Mouse (Mus musculus) liver, adult 2 months (tissue): ENCODE measurements around the gene Sgtb. TPM values are rescaled to one million over a fixed set of nuclear protein-coding genes. Genes with fewer than 3 reads are reported as not detected.

ENCODE experiments used
- DNase-seq: peaks from one replicate; pipeline ENCODE4 v3.0.0-alpha.2; 2011; ENCODE audit warnings: low read depth, low spot score; ENCODE audit errors: extremely low read depth
- H3K27ac ChIP-seq: fragments of 200-500 bp; replicated peaks from 2 replicates; pipeline ENCODE4 v1.5.1; 2012; ENCODE audit warnings: low read depth, mild to moderate bottlenecking, control low read depth, inconsistent platforms, low read length; ENCODE audit not compliant: insufficient read depth
- H3K27me3 ChIP-seq: fragments of 200-500 bp; 2 replicates; pipeline ENCODE4 v1.6.1; 2012; ENCODE audit warnings: mild to moderate bottlenecking, moderate library complexity, low read length, inconsistent platforms; ENCODE audit not compliant: control insufficient read depth, insufficient read depth
- H3K36me3 ChIP-seq: fragments of 200-500 bp; 2 replicates; pipeline ENCODE4 v1.6.1; 2012; ENCODE audit warnings: low read length, inconsistent platforms; ENCODE audit not compliant: control insufficient read depth, insufficient read depth
- H3K4me1 ChIP-seq: fragments of 200-500 bp; 2 replicates; pipeline ENCODE4 v1.6.1; 2011; ENCODE audit warnings: low read length; ENCODE audit not compliant: control insufficient read depth, insufficient read depth
- H3K4me3 ChIP-seq: fragments of 200-500 bp; 2 replicates; pipeline ENCODE4 v1.5.1; 2011; ENCODE audit warnings: low read depth, mild to moderate bottlenecking, control low read depth, low read length, moderate library complexity; ENCODE audit not compliant: insufficient read depth
- H3K79me2 ChIP-seq: fragments of 200-500 bp; 2 replicates; pipeline ENCODE4 v1.6.1; 2012; ENCODE audit warnings: inconsistent platforms, mild to moderate bottlenecking, low read length, moderate library complexity; ENCODE audit not compliant: control insufficient read depth, insufficient read depth
- H3K9ac ChIP-seq: fragments of 200-500 bp; 2 replicates; pipeline ENCODE4 v1.6.1; 2012; ENCODE audit warnings: low read depth, mild to moderate bottlenecking, control low read depth, inconsistent platforms, low read length
- CTCF ChIP-seq: fragments of 200-500 bp; IDR thresholded peaks from 2 replicates; pipeline ENCODE4 v1.5.1; 2011; ENCODE audit warnings: low read depth, low read length, control low read depth
- POLR2A ChIP-seq: fragments of 200-500 bp; IDR thresholded peaks from 2 replicates; pipeline ENCODE4 v1.6.1; 2011; ENCODE audit warnings: low read length, control low read depth; ENCODE audit not compliant: insufficient read depth; ENCODE audit errors: extremely low read depth
- WGBS: fragments of 180-500 bp; shearing (Covaris S2); methylation state at CpG from one replicate; pipeline ENCODE4 v1.1.7; 2018; 5-methylcytosine and 5-hydroxymethylcytosine counted together
- polyA plus RNA-seq: library from polyadenylated mRNA; depleted of rRNA; stranded (reverse); fragments of >200 nt; gene quantifications from 2 replicates; pipeline ENCODE4 v1.2.3, GENCODE M21; 2012
- total RNA-seq: library from RNA; depleted of rRNA; stranded (reverse); fragments of >200 nt; gene quantifications from 2 replicates; pipeline ENCODE4 v1.2.3, GENCODE M21; 2014

The Sgtb gene
- total and polyA plus RNA-seq, 2 experiments, result 0.34 to 3.2 TPM

GRCm38 (mm10) chr13:104145646-104146045 is 36.1 kb downstream of the Sgtb start:
- Histone ChIP-seq H3K36me3 (peaks cover 50% of the 10 kb centered on the region), H3K79me2 (no peaks in the 10 kb centered on the region), H3K27me3 (no peaks in the 10 kb centered on the region), H3K27ac (no peak overlapping the region), H3K4me3 (no peak overlapping the region), H3K9ac (no peak overlapping the region), H3K4me1 (0 out of 2 replicates have a peak, but pooled peaks cover 2% of the 10 kb centered on the region)
- 55% methylated on average over 3 of the region's 3 CpGs for WGBS
- TF ChIP-seq CTCF (no peak), POLR2A (no peak)
- DNase-seq, result peak; percentile 81

GRCm38 (mm10) chr13:104154180-104154579 is 44.6 kb downstream of the Sgtb start:
- H3K27me3 ChIP-seq, result no peaks in the 10 kb centered on the region
- no peak overlapping the region for H3K27ac ChIP-seq
- H3K9ac ChIP-seq, result no peak overlapping the region
- no peaks in the 10 kb centered on the region for H3K4me1 ChIP-seq
- no peak for DNase-seq
- TF ChIP-seq POLR2A, result no peak
- TF ChIP-seq CTCF, result no peak
- WGBS, result 91% methylated on average over 5 of the region's 5 CpGs
- no peak overlapping the region for H3K4me3 ChIP-seq
- peaks cover 37% of the 10 kb centered on the region for H3K36me3 ChIP-seq
- H3K79me2 ChIP-seq, result no peaks in the 10 kb centered on the region

GRCm38 (mm10) chr13:104155106-104155505 is 45.6 kb downstream of the Sgtb start:
- no peaks in the 10 kb centered on the region for H3K4me1 ChIP-seq
- no peak overlapping the region for H3K9ac ChIP-seq
- H3K27ac ChIP-seq, result no peak overlapping the region
- 93% methylated on average over 7 of the region's 7 CpGs for WGBS
- no peak overlapping the region for H3K4me3 ChIP-seq
- H3K27me3 ChIP-seq, result no peaks in the 10 kb centered on the region
- H3K36me3 ChIP-seq, result peaks cover 37% of the 10 kb centered on the region
- no peak for TF ChIP-seq POLR2A
- TF ChIP-seq CTCF, result no peak
- H3K79me2 ChIP-seq, result no peaks in the 10 kb centered on the region
- DNase-seq, result no peak

DNA sequence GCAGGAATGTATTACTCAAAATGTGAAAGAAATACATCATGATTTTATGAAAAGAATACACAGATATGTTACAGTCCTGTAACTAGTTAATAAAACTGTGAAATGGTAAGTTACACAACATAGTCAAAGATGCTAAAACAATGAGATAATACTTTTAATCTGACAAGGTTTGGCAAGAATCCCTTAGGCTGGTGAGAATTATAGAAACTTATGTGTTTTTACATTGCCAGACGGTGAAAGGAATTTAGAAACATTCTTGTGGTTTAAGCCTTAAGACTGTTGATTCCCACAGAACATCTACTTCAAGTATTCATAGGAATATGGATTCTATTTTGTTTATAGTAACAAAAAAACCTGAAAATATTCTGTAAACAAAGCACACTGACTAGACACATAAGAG is 46.1 kb downstream of the Sgtb start:
- no peak for TF ChIP-seq POLR2A
- no peak for TF ChIP-seq CTCF
- H3K27me3 ChIP-seq, result no peaks in the 10 kb centered on the region
- no peaks in the 10 kb centered on the region for H3K79me2 ChIP-seq
- H3K4me1 ChIP-seq, result no peaks in the 10 kb centered on the region
- no peak overlapping the region for H3K4me3 ChIP-seq
- 92% methylated on average over 1 of the region's 1 CpGs for WGBS
- H3K9ac ChIP-seq, result no peak overlapping the region
- no peak for DNase-seq
- H3K27ac ChIP-seq, result no peak overlapping the region
- H3K36me3 ChIP-seq, result peaks cover 37% of the 10 kb centered on the region

GRCm38 (mm10) chr13:104171711-104172110 is 62.2 kb downstream of the Sgtb start:
- 60% methylated on average over 5 of the region's 5 CpGs for WGBS
- TF ChIP-seq CTCF (no peak), POLR2A (no peak)
- peaks cover 12% of the 10 kb centered on the region for H3K4me1 ChIP-seq
- H3K27me3 ChIP-seq, result no peaks in the 10 kb centered on the region
- peaks cover 20% of the 10 kb centered on the region for H3K36me3 ChIP-seq
- peak; percentile 17 for DNase-seq
- H3K27ac ChIP-seq, result no peak overlapping the region
- H3K79me2 ChIP-seq, result peaks cover 3% of the 10 kb centered on the region; the same call in 1 of the 2 replicates
- no peak overlapping the region for H3K9ac ChIP-seq
- H3K4me3 ChIP-seq, result no peak overlapping the region

DNA sequence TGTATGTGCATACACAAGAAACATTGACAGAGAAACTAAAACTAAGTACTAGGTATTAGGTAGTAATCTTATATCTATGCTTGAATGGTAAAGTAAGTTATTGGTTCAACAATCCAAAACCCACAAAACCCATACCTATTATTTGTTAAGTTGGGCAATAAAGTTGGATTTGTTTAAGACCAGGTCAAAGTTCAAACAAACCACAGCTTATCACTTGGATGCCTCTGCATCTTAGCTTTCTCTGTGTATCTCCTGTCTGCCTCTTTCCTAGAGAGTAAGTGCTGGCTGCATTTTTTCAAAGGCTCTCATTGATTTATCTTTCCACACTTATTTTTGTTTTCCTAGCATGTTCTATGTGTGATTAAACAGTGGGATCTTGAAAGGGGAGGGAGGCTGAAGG is 63.0 kb downstream of the Sgtb start:
- peak; percentile 87 for DNase-seq
- no peak overlapping the region for H3K9ac ChIP-seq
- peaks cover 13% of the 10 kb centered on the region for H3K36me3 ChIP-seq
- peaks cover 17% of the 10 kb centered on the region for H3K4me1 ChIP-seq
- no peak for TF ChIP-seq CTCF
- TF ChIP-seq POLR2A, result no peak
- no peak overlapping the region for H3K27ac ChIP-seq
- H3K4me3 ChIP-seq, result no peak overlapping the region
- peaks cover 3% of the 10 kb centered on the region; the same call in 1 of the 2 replicates for H3K79me2 ChIP-seq
- H3K27me3 ChIP-seq, result no peaks in the 10 kb centered on the region
